Mouse (Mus musculus) gastrocnemius, adult 18-20 months (tissue): ENCODE measurements around the gene Shbg. TPM values are rescaled to one million over a fixed set of nuclear protein-coding genes. Genes with fewer than 3 reads are reported as not detected.

Experiments
- DNase-seq: peaks from one replicate; pipeline ENCODE4 v3.0.0; 2021; ENCODE audit warnings: low spot score
- total RNA-seq, 2 experiments: library from RNA; stranded (reverse); gene quantifications; 2 replicates each; pipeline ENCODE4 v1.2.3; 2021

Shbg gene
- total RNA-seq, 2 experiments from 2014 or later: not detected

DNA sequence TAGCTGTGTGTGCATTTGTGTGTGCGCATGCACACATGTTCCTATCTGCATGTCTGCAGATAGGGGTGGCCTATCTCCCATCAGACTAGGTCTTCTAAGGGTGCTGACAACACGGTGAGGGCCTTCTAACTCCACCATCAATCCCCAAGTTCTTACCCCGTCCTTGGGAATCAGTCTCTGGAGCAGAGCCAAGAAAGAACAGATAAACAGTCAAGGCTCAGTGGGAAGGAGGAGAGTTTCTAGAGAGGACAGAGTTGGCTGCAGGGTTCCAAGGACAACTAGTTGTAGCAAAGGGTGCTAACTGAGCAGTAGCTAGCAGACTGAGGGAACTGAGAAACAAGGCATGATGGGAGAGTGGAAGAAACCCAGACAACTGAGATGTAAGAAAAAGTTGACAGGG is 15.9 kb downstream of the Shbg start:
- DNase-seq: no peak

- peak; percentile 77 for DNase-seq
Measured at GRCm38 (mm10) chr11:69600098-69600497, 17.6 kb downstream of the Shbg start.

DNA sequence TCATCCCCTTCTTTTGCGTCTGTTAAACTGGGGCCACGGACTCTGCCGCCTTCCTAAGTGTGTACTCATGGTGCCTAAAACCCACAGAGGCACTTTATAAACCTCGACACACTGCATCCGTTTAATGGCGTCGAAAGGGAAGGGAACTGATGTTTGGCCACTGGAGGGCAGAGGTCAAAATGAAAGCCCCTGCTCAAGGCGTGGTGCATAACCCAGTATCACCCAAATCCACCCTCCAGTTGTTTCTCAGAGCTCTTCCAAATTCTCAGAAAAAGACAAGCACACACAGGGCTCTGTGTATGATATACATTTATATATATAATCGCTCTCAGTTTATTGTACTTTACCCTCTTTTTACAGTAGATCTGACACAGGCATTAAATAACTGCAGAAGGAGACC is 18.3 kb downstream of the Shbg start:
- no peak for DNase-seq

GRCm38 (mm10) chr11:69594853-69595252 is 22.9 kb downstream of the Shbg start:
- no peak for DNase-seq

GRCm38 (mm10) chr11:69592799-69593198 is 24.9 kb downstream of the Shbg start:
- DNase-seq: no peak

DNA sequence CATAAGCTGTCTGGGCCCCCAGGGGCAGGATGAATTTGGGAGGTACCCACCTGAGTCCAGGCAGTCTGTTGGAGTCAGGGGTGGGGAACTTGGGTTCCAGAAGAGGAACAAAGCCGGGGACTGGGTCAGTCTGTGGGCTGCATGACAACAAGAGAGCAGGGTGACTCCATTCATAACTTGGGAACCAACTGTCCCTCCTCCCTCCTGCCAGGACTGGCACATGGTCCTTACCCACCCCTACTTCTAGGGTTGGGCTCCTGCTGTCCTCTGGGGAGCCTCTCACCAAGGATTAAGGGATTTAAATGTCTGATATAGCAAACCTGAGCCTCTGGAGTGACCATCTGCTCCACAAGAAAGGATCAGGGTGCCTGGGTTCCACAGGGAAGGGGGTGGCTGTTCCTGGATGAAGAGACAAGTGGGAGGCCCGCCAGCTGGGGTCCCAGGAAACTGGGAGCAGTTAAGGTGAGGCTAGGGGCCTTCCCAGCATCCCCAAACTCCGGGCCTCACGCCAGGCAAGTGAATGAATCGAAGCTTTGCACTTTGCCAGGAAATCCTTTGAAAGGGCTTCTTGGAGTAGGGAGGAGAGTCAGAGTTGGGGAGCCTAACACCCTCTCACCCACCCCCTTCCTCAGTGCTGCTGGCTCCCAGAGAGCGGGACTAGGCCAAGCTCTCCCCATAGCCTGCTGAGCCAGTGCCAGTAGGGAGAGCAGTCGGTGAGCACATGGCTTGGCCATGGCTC is 25.6 kb downstream of the Shbg start:
- DNase-seq: peak; percentile 58

- DNase-seq: peak; percentile 76
Measured at GRCm38 (mm10) chr11:69591424-69591823, 26.3 kb downstream of the Shbg start.

DNA sequence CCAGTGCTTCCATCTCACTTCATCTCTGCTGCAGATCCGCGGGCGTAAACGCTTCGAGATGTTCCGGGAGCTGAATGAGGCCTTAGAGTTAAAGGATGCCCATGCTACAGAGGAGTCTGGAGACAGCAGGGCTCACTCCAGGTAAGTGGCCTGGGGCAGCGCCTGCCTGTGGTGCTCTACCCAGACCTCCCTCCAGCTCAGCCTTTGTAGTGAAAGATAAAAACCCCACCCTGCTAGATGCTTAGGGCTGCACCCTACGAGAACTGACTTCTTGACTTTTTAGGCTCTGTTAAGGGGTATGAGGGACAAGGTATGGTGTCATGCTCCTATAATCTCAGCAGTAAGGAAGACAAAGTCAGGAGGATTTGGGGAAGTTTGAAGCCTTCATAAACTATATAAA is 27.1 kb downstream of the Shbg start:
- no peak for DNase-seq

DNA sequence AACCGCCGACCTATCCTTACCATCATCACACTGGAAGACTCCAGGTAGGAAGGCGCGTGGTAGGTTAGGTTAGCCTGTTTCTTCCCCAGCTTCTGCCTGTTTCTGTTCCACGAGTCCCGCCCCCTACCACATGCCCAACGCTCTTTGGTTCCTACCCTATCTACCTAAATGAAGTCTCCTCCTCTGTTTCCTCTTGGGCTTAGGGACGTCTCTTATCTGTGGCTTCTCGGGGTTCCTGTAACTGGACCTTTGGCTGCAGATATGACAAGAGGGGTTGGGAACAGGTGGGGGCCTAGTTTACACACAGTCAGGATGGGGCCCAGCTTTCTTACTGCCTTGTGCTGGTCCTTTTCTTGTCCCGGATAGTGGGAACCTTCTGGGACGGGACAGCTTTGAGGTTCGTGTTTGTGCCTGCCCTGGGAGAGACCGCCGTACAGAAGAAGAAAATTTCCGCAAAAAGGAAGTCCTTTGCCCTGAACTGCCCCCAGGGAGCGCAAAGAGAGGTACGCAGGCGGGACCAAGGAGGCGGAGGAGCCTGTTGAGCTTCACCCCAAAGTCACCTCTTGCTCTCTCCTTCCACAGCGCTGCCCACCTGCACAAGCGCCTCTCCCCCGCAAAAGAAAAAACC is 28.4 kb downstream of the Shbg start:
- DNase-seq: no peak

DNA sequence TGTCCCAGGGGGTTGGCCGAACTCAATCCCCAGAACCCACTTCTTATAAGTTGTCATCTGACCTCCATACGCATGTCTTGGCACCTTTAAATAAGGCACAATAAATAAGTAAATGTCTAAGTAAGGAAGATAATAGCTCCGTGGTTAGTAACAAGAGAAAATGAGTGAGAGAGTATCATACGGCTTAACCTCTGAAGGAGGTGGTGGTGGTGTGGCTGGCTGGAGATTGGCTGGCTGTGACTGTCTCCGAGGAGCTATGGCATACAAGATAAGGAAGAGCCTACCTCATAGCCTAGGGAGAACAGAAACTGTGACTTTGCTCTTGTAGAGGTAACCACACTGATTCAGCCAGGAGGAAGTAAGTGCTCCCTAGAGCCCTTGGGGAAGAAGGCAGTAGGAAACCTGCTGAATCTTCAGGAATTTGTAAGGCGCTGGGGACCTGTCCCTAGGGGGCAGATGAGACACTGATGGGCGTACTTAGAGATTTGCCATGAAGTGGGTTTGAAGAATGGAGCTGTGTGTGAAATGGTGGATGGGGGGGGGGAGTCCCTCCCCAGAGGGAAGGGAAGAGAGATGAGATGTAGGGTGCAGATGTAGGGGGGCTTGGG is 31.9 kb downstream of the Shbg start:
- no peak for DNase-seq

DNA sequence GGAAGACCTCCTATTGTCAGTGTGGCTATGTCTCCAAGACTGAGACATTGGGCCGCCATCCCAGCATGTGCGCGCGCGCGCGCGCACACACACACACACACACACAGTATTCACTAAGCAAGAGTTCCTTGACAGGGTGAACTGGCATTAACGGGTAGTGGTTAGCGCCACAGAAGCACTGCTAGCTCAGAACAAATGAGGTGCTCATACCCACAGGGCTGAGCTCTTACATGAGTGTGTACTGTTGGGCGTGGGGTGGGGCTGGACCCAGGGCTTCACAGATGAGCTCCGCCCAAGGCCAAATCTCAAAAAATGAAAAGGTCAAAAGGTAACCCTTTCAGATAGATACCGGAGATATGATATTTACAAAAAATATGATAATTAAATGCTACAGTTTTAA is 32.8 kb downstream of the Shbg start:
- no peak for DNase-seq

- no peak for DNase-seq
Measured at GRCm38 (mm10) chr11:69584008-69584407, 33.7 kb downstream of the Shbg start.

DNA sequence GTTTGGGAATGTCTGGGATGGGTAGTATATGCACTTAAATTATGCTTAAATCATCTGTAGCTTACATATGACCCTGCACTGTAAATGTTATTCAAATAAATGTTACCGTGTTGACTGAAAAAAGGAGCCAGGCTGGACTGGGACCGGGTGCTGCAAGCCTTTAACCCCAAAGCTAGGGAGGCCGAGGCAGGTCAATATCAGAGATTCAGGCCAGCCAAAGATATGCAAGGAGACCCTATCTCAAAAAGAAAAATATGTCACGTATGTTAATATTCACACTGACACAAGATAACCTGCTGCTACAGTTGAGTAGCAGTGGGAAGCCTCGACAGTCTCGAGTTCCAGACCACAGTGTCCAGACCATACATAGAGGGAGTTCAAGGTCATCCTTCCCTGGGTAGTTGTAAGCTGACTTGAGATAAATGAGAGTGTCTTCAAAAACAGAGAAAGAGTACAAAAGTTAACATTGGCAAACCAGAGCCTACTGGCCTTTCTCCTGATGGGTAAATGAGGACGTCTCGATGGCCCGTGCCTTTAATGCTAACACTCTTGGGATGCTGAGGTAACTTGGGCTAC is 35.4 kb downstream of the Shbg start:
- DNase-seq: no peak

GRCm38 (mm10) chr11:69581814-69582213 is 35.9 kb downstream of the Shbg start:
- no peak for DNase-seq

DNA sequence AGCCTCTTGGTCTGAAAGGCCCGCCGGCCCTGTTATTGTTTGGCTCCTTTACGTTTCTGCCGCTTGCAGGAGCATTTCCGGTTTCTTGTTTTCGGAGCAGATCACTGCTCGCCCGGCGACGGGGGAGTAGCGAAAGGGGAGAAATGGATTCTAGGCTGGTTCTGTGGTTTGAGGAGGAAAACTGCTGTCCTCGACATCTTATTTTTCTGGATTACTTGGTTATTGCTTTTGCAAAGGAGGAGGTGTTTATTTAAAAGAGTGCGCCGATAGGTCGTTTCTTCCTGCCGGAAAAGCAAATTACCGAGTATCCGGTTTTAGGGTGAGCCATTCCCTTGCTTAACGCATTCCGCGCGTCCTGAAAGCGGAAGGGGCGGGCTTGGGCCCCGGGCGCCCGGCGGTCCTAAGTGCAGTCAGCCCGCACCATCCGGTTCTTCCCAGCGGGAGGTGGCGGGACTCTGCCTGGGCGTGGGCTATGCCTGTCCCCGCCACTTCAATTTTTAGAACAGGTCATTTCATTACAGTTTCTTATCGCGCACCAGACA is 36.5 kb downstream of the Shbg start:
- peak; percentile 90 for DNase-seq

DNA sequence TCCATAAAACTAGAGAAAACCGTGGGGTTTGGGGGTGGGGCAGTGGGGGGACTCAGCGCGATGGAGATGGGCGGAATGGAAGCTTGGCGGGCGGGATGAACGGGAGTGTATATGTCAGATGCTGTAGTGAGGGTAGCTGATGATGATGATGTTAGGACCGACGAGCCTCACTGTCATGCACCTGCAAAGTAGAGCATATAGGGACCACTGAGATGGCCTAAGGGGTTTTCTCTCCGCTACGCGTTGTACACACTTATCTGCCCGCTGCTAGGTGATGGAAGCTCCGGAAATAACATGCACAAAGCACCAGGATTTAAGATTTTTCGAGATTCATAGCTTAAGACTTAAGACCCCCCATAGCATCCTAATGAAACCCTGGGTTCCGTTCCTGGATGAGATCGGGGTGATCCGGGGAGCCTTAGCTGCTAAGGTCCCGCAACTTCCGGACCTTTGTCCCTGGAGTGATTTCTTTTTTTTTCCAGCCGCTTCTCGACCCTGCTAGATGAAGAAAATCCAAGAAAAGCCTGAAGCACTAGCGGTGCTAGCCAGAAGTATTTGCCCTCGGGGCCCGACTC is 37.0 kb downstream of the Shbg start:
- no peak for DNase-seq

- peak; percentile 95 for DNase-seq
Measured at GRCm38 (mm10) chr11:69580091-69580514, 37.6 kb downstream of the Shbg start, which contains the start of the genes Wrap53 and Trp53. Gene Wrap53 (minus strand): TSS chr11:69580255. Gene Trp53 (plus strand): TSS chr11:69580359.

DNA sequence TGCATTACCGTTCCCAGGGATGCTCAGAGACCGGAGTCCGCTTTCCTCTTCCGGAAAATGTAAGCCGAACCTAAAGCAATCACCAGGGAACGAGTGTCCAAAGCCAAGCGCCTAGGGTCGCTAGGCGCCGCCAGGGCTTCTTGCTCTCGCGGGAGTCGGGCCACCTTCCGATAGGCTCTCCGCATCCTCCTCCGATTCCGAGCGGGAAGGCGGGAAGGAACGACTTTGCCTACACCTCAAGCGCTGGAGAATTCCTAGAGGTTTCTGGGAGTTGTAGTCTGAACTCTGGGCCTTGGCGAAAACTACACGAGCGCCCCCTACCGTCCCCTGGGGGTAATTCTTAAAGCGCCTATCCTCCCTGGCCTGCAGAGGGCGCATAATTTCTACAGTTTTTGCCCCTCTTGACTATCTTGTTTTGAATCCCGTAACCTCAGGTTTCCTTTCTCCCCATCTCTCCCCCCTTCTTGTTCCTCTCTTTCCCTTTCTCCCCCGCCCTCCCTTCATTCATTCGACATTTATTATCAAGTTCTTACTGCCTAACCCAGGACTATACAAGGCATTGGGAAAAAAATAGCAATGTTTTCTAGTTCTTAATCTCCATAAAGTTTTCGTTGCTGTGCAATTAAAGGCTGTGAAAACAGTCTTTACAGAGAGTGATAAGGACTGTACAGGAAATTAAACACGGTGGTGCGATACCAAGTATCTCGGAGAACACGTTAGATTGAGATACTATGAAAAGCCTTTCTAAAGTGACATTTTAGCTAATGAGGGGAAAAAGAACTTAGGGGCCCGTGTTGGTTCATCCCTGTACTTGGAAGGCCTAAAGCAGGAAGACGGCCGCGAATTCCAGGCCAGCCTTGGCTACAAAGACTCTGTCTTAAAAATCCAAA is 38.3 kb downstream of the Shbg start:
- DNase-seq: peak; percentile 97

DNA sequence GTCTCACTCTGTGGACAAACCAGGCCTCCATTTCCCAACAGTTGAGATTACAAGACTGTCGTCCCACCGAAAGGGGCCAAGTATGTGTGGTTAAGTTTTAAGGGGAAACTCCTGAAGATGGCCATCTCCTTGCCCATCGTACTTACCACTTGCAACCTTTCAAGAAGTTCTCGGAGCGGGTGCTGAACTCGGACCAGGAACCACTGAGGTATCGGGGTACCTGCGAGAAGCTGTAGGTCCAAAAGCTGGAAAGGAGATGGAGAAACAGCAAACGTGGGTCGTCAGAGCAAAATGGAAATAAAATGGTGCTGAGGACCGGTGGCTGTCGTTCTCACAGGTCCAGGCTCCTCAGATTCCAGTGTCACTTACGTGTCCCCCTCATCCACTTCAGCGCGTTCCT is 39.4 kb downstream of the Shbg start:
- no peak for DNase-seq

DNA sequence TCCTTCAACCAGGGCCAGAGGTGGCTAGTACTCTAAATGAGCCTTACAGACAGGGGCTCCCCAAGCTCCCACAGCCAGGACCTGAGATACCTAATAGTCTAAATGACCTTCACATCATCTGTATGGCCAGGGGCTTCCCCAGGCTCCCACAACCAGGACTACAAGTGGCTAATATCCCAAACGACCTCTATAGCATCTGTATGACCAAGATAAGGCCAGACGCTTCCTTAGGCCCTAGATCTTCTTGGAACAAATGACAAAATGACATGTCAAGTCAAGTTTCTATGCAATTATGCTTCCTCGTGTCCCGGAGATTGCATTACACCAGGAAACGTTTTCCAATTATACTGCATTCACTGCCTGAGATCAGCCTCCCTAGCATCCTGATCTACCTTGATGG is 41.4 kb downstream of the Shbg start:
- no peak for DNase-seq

- no peak for DNase-seq
Measured at GRCm38 (mm10) chr11:69575220-69575619, 42.5 kb downstream of the Shbg start.
